Mouse (Mus musculus) small intestine, adult 2 months (tissue): ENCODE measurements around the gene Thap11. TPM values are rescaled to one million over a fixed set of nuclear protein-coding genes. Genes with fewer than 3 reads are reported as not detected.

Experiments used
- H3K27ac ChIP-seq: fragments of 200-500 bp; 2 replicates; pipeline ENCODE4 v1.5.1; 2012; ENCODE audit warnings: low read depth, low read length, control low read depth, inconsistent platforms; ENCODE audit not compliant: insufficient read depth
- H3K27me3 ChIP-seq: fragments of 200-500 bp; 2 replicates; pipeline ENCODE4 v1.6.1; 2012; ENCODE audit warnings: mild to moderate bottlenecking, moderate library complexity, low read length, inconsistent platforms; ENCODE audit not compliant: control insufficient read depth, insufficient read depth
- H3K36me3 ChIP-seq: fragments of 200-500 bp; 2 replicates; pipeline ENCODE4 v1.6.1; 2012; ENCODE audit warnings: mild to moderate bottlenecking, low read length, control low read depth, inconsistent platforms; ENCODE audit not compliant: control insufficient read depth, insufficient read depth
- H3K4me1 ChIP-seq: fragments of 200-500 bp; 2 replicates; pipeline ENCODE4 v1.6.1; 2012; ENCODE audit warnings: low read length, inconsistent platforms, mixed read lengths; ENCODE audit not compliant: control insufficient read depth, insufficient read depth, insufficient read length
- H3K4me3 ChIP-seq: fragments of 200-500 bp; 2 replicates; pipeline ENCODE4 v1.5.1; 2012; ENCODE audit warnings: low read depth, mild to moderate bottlenecking, control low read depth, inconsistent platforms, low read length, moderate library complexity
- CTCF ChIP-seq: fragments of 200-500 bp; IDR thresholded peaks from 2 replicates; pipeline ENCODE4 v1.5.1; 2012; ENCODE audit warnings: low read depth, mild to moderate bottlenecking, control low read depth, inconsistent platforms, low read length, moderate library complexity, mixed read lengths; ENCODE audit not compliant: insufficient replicate concordance, insufficient read length; ENCODE audit errors: extremely low read depth
- POLR2A ChIP-seq: fragments of 200-500 bp; IDR thresholded peaks from 2 replicates; pipeline ENCODE4 v1.6.1; 2012; ENCODE audit warnings: low read depth, mild to moderate bottlenecking, control low read depth, inconsistent platforms, low read length, moderate library complexity
- WGBS: fragments of 180-500 bp; shearing (Covaris S2); methylation state at CpG from one replicate; pipeline ENCODE4 v1.1.7; 2018; 5-methylcytosine and 5-hydroxymethylcytosine counted together
- polyA plus RNA-seq: library from polyadenylated mRNA; depleted of rRNA; stranded (reverse); fragments of >200 nt; gene quantifications from 2 replicates; pipeline ENCODE4 v1.2.3, GENCODE M21; 2012

Thap11 gene
- polyA plus RNA-seq, 1 experiment: 39.4 TPM

DNA sequence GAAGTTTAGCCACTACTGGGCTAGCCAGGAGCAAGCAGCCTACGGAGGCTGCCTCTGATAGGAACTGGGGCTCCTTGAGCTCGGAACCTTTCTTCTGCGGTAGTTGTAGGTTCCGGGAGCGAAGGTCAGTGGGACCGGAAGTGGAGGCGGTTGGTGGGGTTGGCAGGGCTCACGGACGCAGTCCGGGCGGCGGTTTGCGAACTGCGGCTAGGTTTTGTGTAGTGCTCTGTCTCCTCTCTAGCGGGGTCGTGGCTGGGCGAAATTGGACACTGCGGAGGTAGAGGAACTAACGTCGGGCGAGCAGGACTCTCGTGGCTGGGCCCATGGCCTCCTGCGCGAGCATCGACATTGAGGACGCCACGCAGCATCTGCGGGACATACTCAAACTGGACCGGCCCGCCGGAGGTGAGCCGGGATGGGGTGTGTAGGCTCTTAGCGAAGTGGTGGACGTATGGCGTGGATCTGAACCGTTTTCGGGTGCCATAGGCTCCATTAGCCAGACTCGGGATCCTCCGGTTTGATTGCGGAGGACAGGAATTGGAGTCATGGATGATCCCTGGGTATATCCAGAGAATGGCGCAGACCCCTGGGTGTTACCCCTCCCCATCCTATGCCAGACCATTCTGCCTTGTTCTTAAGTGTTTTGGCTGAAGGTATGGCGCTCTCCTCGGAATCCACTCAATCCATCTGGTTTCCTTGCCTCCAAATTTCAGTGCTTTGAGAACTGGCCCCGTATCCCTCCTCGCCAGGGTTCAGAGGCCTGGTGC lies 26.0 kb downstream of the Thap11 start, which contains the start of gene Edc4:
Gene Edc4 (plus strand): TSS at position 128 of the 767 bp plus-strand sequence.
- Histone ChIP-seq H3K36me3 (peaks cover 32% of the 10 kb centered on the region), H3K27ac (no peak within 1 kb of the TSS)
- WGBS: 1% methylated on average over 45 of the region's 45 CpGs

DNA sequence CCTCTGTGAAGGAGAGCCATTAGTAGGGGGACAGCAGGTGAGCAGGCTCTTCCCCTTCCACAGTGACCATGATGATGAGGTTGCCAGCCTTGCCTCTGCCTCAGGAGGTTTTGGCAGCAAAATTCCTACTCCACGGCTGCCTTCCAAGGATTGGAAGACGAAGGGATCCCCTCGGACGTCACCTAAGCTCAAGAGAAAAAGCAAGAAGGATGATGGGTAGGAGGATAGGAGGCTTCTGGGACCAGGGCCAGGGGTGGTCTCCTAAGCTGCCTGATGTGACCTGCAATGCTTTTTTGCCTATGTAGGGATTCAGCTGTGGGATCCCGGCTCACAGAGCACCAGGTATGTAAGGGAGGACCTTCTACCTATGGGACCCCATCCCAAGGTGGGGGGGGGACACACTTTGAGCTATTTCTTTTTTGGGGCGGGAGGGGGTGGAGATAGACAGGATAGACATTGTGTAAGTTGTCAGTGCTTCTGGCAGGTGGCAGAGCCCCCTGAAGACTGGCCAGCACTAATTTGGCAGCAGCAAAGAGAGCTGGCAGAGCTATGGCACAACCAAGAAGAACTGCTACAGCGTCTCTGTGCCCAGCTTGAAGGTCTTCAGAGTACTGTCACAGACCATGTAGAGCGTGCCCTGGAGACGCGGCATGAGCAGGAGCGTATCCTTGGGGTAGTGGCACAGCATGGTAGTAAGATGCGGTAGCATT lies 35.0 kb downstream of the Thap11 start:
- 93% methylated on average over 12 of the region's 12 CpGs for WGBS
- Histone ChIP-seq H3K36me3 (peaks cover 70% of the 10 kb centered on the region), H3K27ac (no peak overlapping the region), H3K27me3 (no peaks in the 10 kb centered on the region), H3K4me1 (no peaks in the 10 kb centered on the region), H3K4me3 (no peak overlapping the region)
- TF ChIP-seq POLR2A (no peak), CTCF (no peak)

More for the DNA sequence above, 26.0 kb downstream of the Thap11 start, which contains the start of gene Edc4:
- TF ChIP-seq POLR2A (peak; percentile 89), CTCF (no peak)
- Histone ChIP-seq H3K27me3 (no peaks in the 10 kb centered on the region), H3K4me3 (peak within 1 kb of the TSS; percentile 76), H3K4me1 (peaks cover 7% of the 10 kb centered on the region; the same call in 1 of the 2 replicates)

DNA sequence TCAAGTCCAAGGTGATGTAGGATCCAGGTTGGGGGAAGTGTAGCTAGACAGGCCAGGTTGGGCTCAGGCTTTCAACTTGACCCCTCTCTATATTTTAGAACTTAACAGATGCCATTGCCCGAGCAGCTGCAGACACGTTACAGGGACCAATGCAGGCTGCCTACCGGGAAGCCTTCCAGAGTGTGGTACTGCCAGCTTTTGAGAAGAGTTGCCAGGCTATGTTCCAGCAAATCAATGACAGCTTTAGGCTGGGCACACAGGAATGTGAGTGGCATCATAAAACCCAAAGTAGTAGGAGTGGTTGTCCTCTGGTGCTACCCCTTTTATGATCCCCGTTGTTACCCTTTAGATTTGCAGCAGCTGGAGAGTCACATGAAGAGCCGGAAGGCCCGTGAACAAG lies 35.9 kb downstream of the Thap11 start:
- peaks cover 60% of the 10 kb centered on the region for H3K36me3 ChIP-seq
- TF ChIP-seq CTCF: no peak
- no peak for TF ChIP-seq POLR2A
- WGBS: 73% methylated on average over 6 of the region's 6 CpGs
- H3K4me3 ChIP-seq: no peak overlapping the region
- H3K4me1 ChIP-seq: no peaks in the 10 kb centered on the region
- H3K27ac ChIP-seq: no peak overlapping the region
- H3K27me3 ChIP-seq: no peaks in the 10 kb centered on the region

DNA sequence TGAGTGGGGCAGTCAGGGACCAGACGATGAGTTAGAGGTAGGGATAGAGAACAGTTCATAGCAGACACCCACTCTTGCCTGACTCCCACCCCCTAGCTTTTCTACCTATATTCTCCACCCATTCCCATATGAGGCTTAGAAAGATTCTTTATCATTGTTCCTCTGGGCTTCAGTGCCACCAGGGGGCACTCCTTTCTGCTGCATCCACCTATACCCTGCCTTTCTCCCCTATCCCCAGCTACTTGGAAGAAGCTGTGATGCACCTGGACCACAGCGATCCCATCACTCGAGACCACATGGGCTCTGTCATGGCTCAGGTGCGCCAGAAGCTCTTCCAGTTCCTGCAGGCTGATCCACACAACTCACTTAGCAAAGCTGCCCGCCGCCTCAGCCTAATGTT lies 37.5 kb downstream of the Thap11 start:
- TF ChIP-seq POLR2A: no peak
- peak; percentile 47; the same call in 1 of the 2 replicates for TF ChIP-seq CTCF
- Histone ChIP-seq H3K36me3 (peaks cover 45% of the 10 kb centered on the region), H3K27ac (no peak overlapping the region), H3K27me3 (no peaks in the 10 kb centered on the region), H3K4me3 (no peak overlapping the region), H3K4me1 (no peaks in the 10 kb centered on the region)
- WGBS: 86% methylated on average over 6 of the region's 6 CpGs

DNA sequence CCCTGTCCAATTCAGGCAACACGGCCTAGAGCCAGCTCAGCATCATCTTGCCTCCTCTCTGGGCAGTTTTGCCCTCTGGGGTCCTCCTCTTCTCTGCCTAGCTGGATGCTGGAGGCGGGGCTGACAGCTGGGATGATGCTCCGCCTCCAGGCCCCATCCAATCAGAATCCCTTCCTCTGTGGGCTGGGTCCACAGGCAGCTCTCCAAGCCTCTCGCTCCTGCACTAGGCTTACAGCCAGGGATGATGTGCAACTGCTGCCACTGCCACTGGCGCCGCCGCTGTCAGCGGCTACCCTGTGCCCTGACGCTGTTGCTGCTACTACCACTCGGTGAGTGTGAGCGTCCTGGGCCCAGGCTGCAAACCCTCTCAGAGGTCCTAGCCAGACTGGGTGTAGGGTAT lies 38.4 kb downstream of the Thap11 start, which contains the start of gene Nrn1l:
Gene Nrn1l (plus strand): TSS at position 229 of the 400 bp plus-strand sequence.
- Histone ChIP-seq H3K4me3 (no peak within 1 kb of the TSS), H3K4me1 (no peaks in the 10 kb centered on the region), H3K36me3 (peaks cover 36% of the 10 kb centered on the region), H3K27ac (no peak within 1 kb of the TSS), H3K27me3 (no peaks in the 10 kb centered on the region)
- TF ChIP-seq CTCF: no peak
- no peak for TF ChIP-seq POLR2A
- 33% methylated on average over 11 of the region's 11 CpGs for WGBS

DNA sequence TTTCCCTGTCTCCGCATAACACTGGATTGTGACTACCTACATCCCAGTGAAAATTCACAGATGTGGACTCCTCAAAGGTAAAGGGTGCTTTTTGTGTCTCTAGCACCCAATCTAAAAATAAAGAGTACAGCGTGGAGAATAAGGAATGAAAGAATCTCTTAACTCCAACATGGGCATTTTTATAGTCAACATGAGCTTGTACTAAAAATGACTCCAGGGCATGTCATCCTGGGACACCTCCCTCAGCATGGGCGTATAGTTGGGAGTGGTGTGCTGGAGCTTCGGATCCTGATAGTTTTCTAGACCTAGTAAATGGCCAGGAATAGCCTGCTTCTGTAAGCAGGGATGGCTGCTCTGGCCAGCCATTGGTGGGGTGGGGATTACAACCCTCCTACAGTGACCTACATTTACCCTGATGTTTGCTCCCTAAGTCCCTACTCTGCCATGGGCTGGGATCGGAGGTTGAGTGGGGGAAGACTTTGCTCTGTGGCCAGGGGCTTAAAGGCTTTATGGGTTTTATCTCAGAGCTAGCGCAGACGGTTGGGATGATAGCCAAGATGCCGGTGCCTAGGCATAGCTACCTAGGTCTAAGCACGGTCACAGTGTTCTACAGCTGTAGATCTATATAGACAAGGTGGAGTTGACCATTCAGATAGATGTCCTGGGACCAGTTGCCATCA lies 43.0 kb downstream of the Thap11 start:
- H3K4me1 ChIP-seq: no peaks in the 10 kb centered on the region
- WGBS: 47% methylated on average over 9 of the region's 9 CpGs
- TF ChIP-seq CTCF: no peak
- no peak for TF ChIP-seq POLR2A
- no peaks in the 10 kb centered on the region for H3K36me3 ChIP-seq
- H3K27ac ChIP-seq: no peak overlapping the region
- H3K4me3 ChIP-seq: no peak overlapping the region
- H3K27me3 ChIP-seq: no peaks in the 10 kb centered on the region
